Mouse (Mus musculus): Measurements from ENCODE around the gene Mex3d. TPM values are rescaled to one million over a fixed set of nuclear protein-coding genes. Genes with fewer than 3 reads are reported as not detected.

The Mex3d gene
- polyA plus RNA-seq, 1 experiment from 2014 or later: 0.72 TPM

DNA sequence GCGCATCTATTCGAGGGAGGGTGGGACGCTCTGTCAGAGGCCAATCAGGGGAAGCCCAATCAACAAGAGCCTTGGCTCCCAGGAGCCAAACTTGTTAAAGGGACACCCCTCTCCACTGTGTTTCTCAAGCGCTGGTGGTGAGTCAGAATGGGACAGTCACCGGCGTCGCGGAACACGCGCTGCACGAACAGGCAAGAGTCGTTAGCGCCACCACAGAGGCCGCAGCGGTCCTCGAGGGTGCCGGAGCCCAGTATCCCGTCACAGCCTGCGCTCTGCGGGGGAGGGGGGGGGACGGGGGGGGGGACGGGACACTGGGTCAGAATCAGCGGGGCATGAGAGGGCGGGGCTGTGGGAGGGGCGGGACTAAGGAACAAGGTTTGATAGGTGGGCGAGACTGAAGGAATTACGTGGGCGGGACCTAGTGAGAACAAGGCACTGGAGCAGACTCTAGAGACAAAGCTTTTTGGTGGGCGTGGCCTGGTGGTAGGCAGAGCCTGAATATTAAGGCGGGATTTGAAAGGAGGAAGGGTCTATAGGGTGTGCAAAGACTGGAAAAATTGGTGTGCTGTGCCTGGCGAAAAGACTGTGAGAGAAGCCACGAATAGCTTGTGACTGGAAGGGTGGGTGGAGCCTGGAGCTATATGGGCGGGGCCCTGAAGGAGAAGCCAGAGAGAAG is 44.6 kb downstream of the Mex3d start:
- peak; percentile 73 for DNase-seq
- H3K9ac ChIP-seq (replicated peaks): 0 out of 2 replicates have a peak overlapping the region, but pooled peaks have one; percentile 19
- peak overlapping the region; percentile 36 for H3K4me3 ChIP-seq (ENCODE audit: low read depth, low read length)
- peaks cover 49% of the 10 kb centered on the region for H3K27me3 ChIP-seq (ENCODE audit: insufficient read depth, low read length)
- TF ChIP-seq CTCF (IDR thresholded peaks at IDR 0.05; ENCODE audit: low read depth) (no peak), EP300 (IDR thresholded peaks at IDR 0.05; ENCODE audit: low read depth) (no peak)
- no peaks in the 10 kb centered on the region for H3K9me3 ChIP-seq (ENCODE audit: low read length)
- peaks cover 60% of the 10 kb centered on the region for H3K4me1 ChIP-seq (ENCODE audit: insufficient read depth)
- H3K36me3 ChIP-seq (replicated peaks; ENCODE audit: insufficient read depth, low read length): no peaks in the 10 kb centered on the region
- peak overlapping the region; percentile 76 for H3K4me2 ChIP-seq (ENCODE audit: low read depth, low read length)
- WGBS (ENCODE audit: insufficient replicate concordance): under 1% methylated on average over 31 of the region's 33 CpGs
- H3K27ac ChIP-seq (ENCODE audit: low read depth): peak overlapping the region; percentile 91; the same call in 1 of the 2 replicates
- ATAC-seq: peak; percentile 42

GRCm38 (mm10) chr10:80342305-80342748 is 45.1 kb downstream of the Mex3d start:
- no peak overlapping the region for H3K9ac ChIP-seq (replicated peaks)
- no peaks in the 10 kb centered on the region for H3K9me3 ChIP-seq (ENCODE audit: low read length)
- ATAC-seq: no peak
- H3K27me3 ChIP-seq (ENCODE audit: insufficient read depth, low read length): peaks cover 43% of the 10 kb centered on the region
- H3K4me2 ChIP-seq (ENCODE audit: low read depth, low read length): peak overlapping the region; percentile 76
- peak overlapping the region; percentile 36; the same call in 1 of the 2 replicates for H3K4me3 ChIP-seq (ENCODE audit: low read depth, low read length)
- H3K36me3 ChIP-seq (replicated peaks; ENCODE audit: insufficient read depth, low read length): no peaks in the 10 kb centered on the region
- peaks cover 54% of the 10 kb centered on the region for H3K4me1 ChIP-seq (ENCODE audit: insufficient read depth)
- no peak overlapping the region for H3K27ac ChIP-seq (ENCODE audit: low read depth)
- WGBS (ENCODE audit: insufficient replicate concordance): 4% methylated on average over 26 of the region's 26 CpGs
- no peak for DNase-seq
- no peak for TF ChIP-seq CTCF (IDR thresholded peaks at IDR 0.05; ENCODE audit: low read depth)
- no peak for TF ChIP-seq EP300 (IDR thresholded peaks at IDR 0.05; ENCODE audit: low read depth)

- H3K36me3 ChIP-seq (replicated peaks; ENCODE audit: insufficient read depth, low read length): no peaks in the 10 kb centered on the region; the same call in 1 of the 2 replicates
- no peak overlapping the region for H3K27ac ChIP-seq (ENCODE audit: low read depth)
- 11% methylated on average over 43 of the region's 47 CpGs for WGBS (ENCODE audit: insufficient replicate concordance)
- H3K4me3 ChIP-seq (ENCODE audit: low read depth, low read length): peak overlapping the region; percentile 36
- peaks cover 40% of the 10 kb centered on the region for H3K27me3 ChIP-seq (ENCODE audit: insufficient read depth, low read length)
- ATAC-seq: no peak
- H3K9me3 ChIP-seq (ENCODE audit: low read length): no peaks in the 10 kb centered on the region
- peak overlapping the region; percentile 76 for H3K4me2 ChIP-seq (ENCODE audit: low read depth, low read length)
- no peak overlapping the region for H3K9ac ChIP-seq (replicated peaks)
- no peak for TF ChIP-seq EP300 (IDR thresholded peaks at IDR 0.05; ENCODE audit: low read depth)
- TF ChIP-seq CTCF (IDR thresholded peaks at IDR 0.05; ENCODE audit: low read depth): no peak
- peaks cover 52% of the 10 kb centered on the region for H3K4me1 ChIP-seq (ENCODE audit: insufficient read depth)
- no peak for DNase-seq
Measured at GRCm38 (mm10) chr10:80341491-80342304, 45.8 kb downstream of the Mex3d start.

- H3K27ac ChIP-seq (ENCODE audit: low read depth): no peak overlapping the region
- no peak for TF ChIP-seq EP300 (IDR thresholded peaks at IDR 0.05; ENCODE audit: low read depth)
- no peak for TF ChIP-seq CTCF (IDR thresholded peaks at IDR 0.05; ENCODE audit: low read depth)
Measured at GRCm38 (mm10) chr10:80341026-80341425, 46.4 kb downstream of the Mex3d start.

DNA sequence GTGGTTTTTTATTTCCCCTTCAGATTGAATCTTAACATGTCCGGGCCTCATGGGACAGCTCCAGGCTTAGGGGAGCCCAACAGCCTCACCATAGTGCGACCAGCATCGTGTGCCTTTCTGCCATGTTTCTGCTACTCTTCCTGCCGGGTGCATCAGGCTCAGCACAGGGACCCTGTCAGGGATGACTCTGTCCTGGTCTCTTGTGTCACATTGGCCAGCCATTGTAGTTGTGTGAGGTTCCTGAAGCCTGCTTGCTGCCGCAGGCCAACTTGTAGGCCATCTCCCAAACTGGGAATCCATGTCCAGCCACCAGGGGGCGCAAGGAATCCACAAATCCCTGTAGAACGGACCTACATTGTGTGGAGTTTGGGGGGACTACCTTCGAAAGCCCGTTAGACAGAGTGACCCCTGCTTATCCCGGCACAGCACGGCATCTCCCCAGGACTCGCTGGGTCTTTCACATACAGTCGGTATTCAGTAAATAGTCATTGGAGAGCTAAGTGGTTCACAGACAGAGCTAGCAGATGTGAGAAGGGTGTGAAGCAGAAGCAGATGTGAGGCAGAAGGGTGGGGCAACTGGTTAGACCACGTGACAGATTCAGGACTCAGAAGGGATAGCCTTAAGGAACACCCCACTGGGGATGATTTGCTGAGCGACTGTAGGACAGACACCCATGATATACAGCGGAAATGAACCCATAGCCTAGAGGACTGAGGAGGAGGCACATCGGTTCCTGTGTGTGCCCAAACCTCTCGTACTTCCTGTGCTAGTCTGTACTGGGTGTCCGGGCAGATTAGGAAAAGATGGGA is 47.3 kb downstream of the Mex3d start:
- Histone ChIP-seq H3K36me3 (replicated peaks; ENCODE audit: insufficient read depth, low read length) (peaks cover 9% of the 10 kb centered on the region), H3K27ac (ENCODE audit: low read depth) (no peak overlapping the region), H3K9ac (replicated peaks) (no peak overlapping the region), H3K9me3 (ENCODE audit: low read length) (no peaks in the 10 kb centered on the region), H3K27me3 (ENCODE audit: insufficient read depth, low read length) (peaks cover 40% of the 10 kb centered on the region), H3K4me2 (ENCODE audit: low read depth, low read length) (peak overlapping the region; percentile 44), H3K4me1 (ENCODE audit: insufficient read depth) (peaks cover 49% of the 10 kb centered on the region), H3K4me3 (ENCODE audit: low read depth, low read length) (no peak overlapping the region)
- peak; percentile 33 for ATAC-seq
- WGBS (ENCODE audit: insufficient replicate concordance): 20% methylated on average over 19 of the region's 19 CpGs
- DNase-seq: peak; percentile 92
- TF ChIP-seq CTCF (IDR thresholded peaks at IDR 0.05; ENCODE audit: low read depth): peak; percentile 98
- TF ChIP-seq EP300 (IDR thresholded peaks at IDR 0.05; ENCODE audit: low read depth): 0 out of 2 replicates have a peak, but pooled peaks have one; percentile 5

More at GRCm38 (mm10) chr10:80341026-80341425, 46.4 kb downstream of the Mex3d start:
- WGBS (ENCODE audit: insufficient replicate concordance): 32% methylated on average over 21 of the region's 21 CpGs
- H3K27me3 ChIP-seq (ENCODE audit: insufficient read depth, low read length): peaks cover 40% of the 10 kb centered on the region
- H3K36me3 ChIP-seq (replicated peaks; ENCODE audit: insufficient read depth, low read length): peaks cover under 1% of the 10 kb centered on the region; the same call in 1 of the 2 replicates
- no peaks in the 10 kb centered on the region for H3K9me3 ChIP-seq (ENCODE audit: low read length)
- ATAC-seq (no peak), DNase-seq (no peak)
- H3K4me1 ChIP-seq (ENCODE audit: insufficient read depth): peaks cover 52% of the 10 kb centered on the region
- no peak overlapping the region for H3K4me3 ChIP-seq (ENCODE audit: low read depth, low read length)
- no peak overlapping the region for H3K4me2 ChIP-seq (ENCODE audit: low read depth, low read length)
- H3K9ac ChIP-seq (replicated peaks): no peak overlapping the region

Measured in liver, postnatal 0 days (tissue).